Mouse (Mus musculus) cortical plate, adult 2 months (tissue): ENCODE measurements around the gene Fgfr2.

ENCODE experiments used
- CTCF ChIP-seq: fragments of 200-500 bp; IDR thresholded peaks from 2 replicates; pipeline ENCODE4 v1.5.1; 2011; ENCODE audit warnings: mild to moderate bottlenecking, control low read depth, low read length; ENCODE audit not compliant: insufficient read depth; ENCODE audit errors: extremely low read depth
- POLR2A ChIP-seq: fragments of 200-500 bp; IDR thresholded peaks from 2 replicates; pipeline ENCODE4 v1.6.1; 2011; ENCODE audit warnings: mild to moderate bottlenecking, low read length, control low read depth; ENCODE audit not compliant: insufficient read depth; ENCODE audit errors: extremely low read depth

- TF ChIP-seq POLR2A (no peak), CTCF (no peak)
These were observed 3004.4 kb downstream of the Fgfr2 start for GRCm38 (mm10) chr7:130118726-130119125.
